Mouse (Mus musculus): ENCODE results near the gene Rsph1. TPM values are rescaled to one million over a fixed set of nuclear protein-coding genes. Genes with fewer than 3 reads are reported as not detected.

Gene Rsph1
- total and polyA plus RNA-seq, 2 experiments from 2014 or later, result 0.27 to 1.6 TPM

- Histone ChIP-seq H3K9ac (replicated peaks; ENCODE audit: low read depth, low read length) (no peak overlapping the region), H3K27ac (ENCODE audit: low read depth) (peak overlapping the region; percentile 67; the same call in 1 of the 2 replicates), H3K9me3 (replicated peaks; ENCODE audit: control insufficient read depth, low read length) (no peaks in the 10 kb centered on the region), H3K27me3 (ENCODE audit: control insufficient read depth, insufficient read depth, low read length) (no peaks in the 10 kb centered on the region), H3K36me3 (replicated peaks; ENCODE audit: control insufficient read depth, insufficient read depth, low read length) (no peaks in the 10 kb centered on the region), H3K4me1 (ENCODE audit: control insufficient read depth, insufficient read depth) (peaks cover 13% of the 10 kb centered on the region), H3K4me2 (ENCODE audit: low read depth, low read length) (no peak overlapping the region), H3K4me3 (ENCODE audit: low read depth, low read length) (no peak overlapping the region)
- ATAC-seq (ENCODE audit: insufficient read depth, low read depth) (no peak), DNase-seq (ENCODE audit: low spot score) (no peak)
- 35% methylated on average over 6 of the region's 6 CpGs for WGBS
- TF ChIP-seq CTCF (IDR thresholded peaks at IDR 0.05; ENCODE audit: low read depth) (no peak), EP300 (IDR thresholded peaks at IDR 0.05; ENCODE audit: low read depth) (no peak)
Observed at GRCm38 (mm10) chr17:31315993-31316392, 38.8 kb upstream of the Rsph1 start.

- TF ChIP-seq EP300 (IDR thresholded peaks at IDR 0.05; ENCODE audit: low read depth) (no peak), CTCF (IDR thresholded peaks at IDR 0.05; ENCODE audit: low read depth) (no peak)
- Histone ChIP-seq H3K4me3 (ENCODE audit: low read depth, low read length) (no peak overlapping the region), H3K36me3 (replicated peaks; ENCODE audit: control insufficient read depth, insufficient read depth, low read length) (no peaks in the 10 kb centered on the region), H3K9ac (replicated peaks; ENCODE audit: low read depth, low read length) (no peak overlapping the region), H3K27me3 (ENCODE audit: control insufficient read depth, insufficient read depth, low read length) (no peaks in the 10 kb centered on the region), H3K4me2 (ENCODE audit: low read depth, low read length) (no peak overlapping the region), H3K4me1 (ENCODE audit: control insufficient read depth, insufficient read depth) (peaks cover 11% of the 10 kb centered on the region), H3K9me3 (replicated peaks; ENCODE audit: control insufficient read depth, low read length) (no peaks in the 10 kb centered on the region), H3K27ac (ENCODE audit: low read depth) (peak overlapping the region; percentile 67)
- 23% methylated on average over 13 of the region's 13 CpGs for WGBS
- ATAC-seq (ENCODE audit: insufficient read depth, low read depth), result peak; percentile 59
- no peak for DNase-seq (ENCODE audit: low spot score)
Observed at GRCm38 (mm10) chr17:31315046-31315792, 38.0 kb upstream of the Rsph1 start.

GRCm38 (mm10) chr17:31312648-31313047 lies 35.5 kb upstream of the Rsph1 start:
- Histone ChIP-seq H3K9ac (replicated peaks; ENCODE audit: low read depth, low read length) (no peak overlapping the region), H3K9me3 (replicated peaks; ENCODE audit: control insufficient read depth, low read length) (no peaks in the 10 kb centered on the region), H3K36me3 (replicated peaks; ENCODE audit: control insufficient read depth, insufficient read depth, low read length) (no peaks in the 10 kb centered on the region), H3K27ac (ENCODE audit: low read depth) (no peak overlapping the region), H3K4me2 (ENCODE audit: low read depth, low read length) (no peak overlapping the region), H3K4me1 (ENCODE audit: control insufficient read depth, insufficient read depth) (peaks cover 20% of the 10 kb centered on the region), H3K4me3 (ENCODE audit: low read depth, low read length) (no peak overlapping the region), H3K27me3 (ENCODE audit: control insufficient read depth, insufficient read depth, low read length) (no peaks in the 10 kb centered on the region)
- WGBS, result 84% methylated on average over 10 of the region's 10 CpGs
- TF ChIP-seq CTCF (IDR thresholded peaks at IDR 0.05; ENCODE audit: low read depth) (no peak), EP300 (IDR thresholded peaks at IDR 0.05; ENCODE audit: low read depth) (no peak)
- ATAC-seq (ENCODE audit: insufficient read depth, low read depth) (no peak), DNase-seq (ENCODE audit: low spot score) (no peak)

- ATAC-seq (ENCODE audit: insufficient read depth, low read depth), result no peak
- H3K4me2 ChIP-seq (ENCODE audit: low read depth, low read length), result no peak overlapping the region
- no peaks in the 10 kb centered on the region for H3K9me3 ChIP-seq (replicated peaks; ENCODE audit: control insufficient read depth, low read length)
- no peaks in the 10 kb centered on the region for H3K27me3 ChIP-seq (ENCODE audit: control insufficient read depth, insufficient read depth, low read length)
- H3K27ac ChIP-seq (ENCODE audit: low read depth), result no peak overlapping the region
- H3K36me3 ChIP-seq (replicated peaks; ENCODE audit: control insufficient read depth, insufficient read depth, low read length), result no peaks in the 10 kb centered on the region
- no peak for TF ChIP-seq CTCF (IDR thresholded peaks at IDR 0.05; ENCODE audit: low read depth)
- TF ChIP-seq EP300 (IDR thresholded peaks at IDR 0.05; ENCODE audit: low read depth), result no peak
- 66% methylated on average over 9 of the region's 9 CpGs for WGBS
- no peak for DNase-seq (ENCODE audit: low spot score)
- no peak overlapping the region for H3K9ac ChIP-seq (replicated peaks; ENCODE audit: low read depth, low read length)
- H3K4me1 ChIP-seq (ENCODE audit: control insufficient read depth, insufficient read depth), result peaks cover 19% of the 10 kb centered on the region
- H3K4me3 ChIP-seq (ENCODE audit: low read depth, low read length), result no peak overlapping the region
Observed at GRCm38 (mm10) chr17:31311047-31311446, 33.9 kb upstream of the Rsph1 start.

GRCm38 (mm10) chr17:31309281-31309793 lies 32.2 kb upstream of the Rsph1 start:
- H3K27me3 ChIP-seq (ENCODE audit: control insufficient read depth, insufficient read depth, low read length), result no peaks in the 10 kb centered on the region
- H3K36me3 ChIP-seq (replicated peaks; ENCODE audit: control insufficient read depth, insufficient read depth, low read length), result no peaks in the 10 kb centered on the region
- H3K4me1 ChIP-seq (ENCODE audit: control insufficient read depth, insufficient read depth), result peaks cover 18% of the 10 kb centered on the region
- no peak overlapping the region for H3K9ac ChIP-seq (replicated peaks; ENCODE audit: low read depth, low read length)
- no peak overlapping the region for H3K27ac ChIP-seq (ENCODE audit: low read depth)
- H3K4me3 ChIP-seq (ENCODE audit: low read depth, low read length), result no peak overlapping the region
- DNase-seq (ENCODE audit: low spot score), result no peak
- no peak for ATAC-seq (ENCODE audit: insufficient read depth, low read depth)
- H3K9me3 ChIP-seq (replicated peaks; ENCODE audit: control insufficient read depth, low read length), result no peaks in the 10 kb centered on the region
- no peak overlapping the region for H3K4me2 ChIP-seq (ENCODE audit: low read depth, low read length)
- no peak for TF ChIP-seq EP300 (IDR thresholded peaks at IDR 0.05; ENCODE audit: low read depth)
- TF ChIP-seq CTCF (IDR thresholded peaks at IDR 0.05; ENCODE audit: low read depth), result no peak
- WGBS, result 55% methylated on average over 6 of the region's 6 CpGs
